Mouse (Mus musculus) CH12.LX (cell line): Measurements from ENCODE around the gene Hmgcs1. TPM values are rescaled to one million over a fixed set of nuclear protein-coding genes. Genes with fewer than 3 reads are reported as not detected.

ENCODE experiments used
- DNase-seq: peaks from one replicate; pipeline ENCODE4 v3.0.0-alpha.2; 2013; ENCODE audit errors: extremely low read depth
- H3K27ac ChIP-seq: 2 replicates; pipeline ENCODE4 v1.5.1; 2012; ENCODE audit warnings: low read depth, mild to moderate bottlenecking, control low read depth, moderate library complexity; ENCODE audit not compliant: insufficient read depth
- H3K27me3 ChIP-seq: replicated peaks from 2 replicates; pipeline ENCODE3; 2012; ENCODE audit warnings: inconsistent platforms
- H3K36me3 ChIP-seq, 2 experiments: replicated peaks in 1 of 2; 2 replicates each; pipeline versions ENCODE3 to v1.6.1; 2012; ENCODE audit warnings: inconsistent platforms in 1 of 2, low read length in 1 of 2, mild to moderate bottlenecking in 1 of 2, mixed read lengths in 1 of 2, moderate library complexity in 1 of 2; ENCODE audit not compliant: control insufficient read depth in 1 of 2, insufficient read depth in 1 of 2
- H3K4me1 ChIP-seq, 2 experiments: 2 replicates each; pipeline ENCODE4 v1.6.1; 2012; ENCODE audit warnings: inconsistent platforms in 1 of 2, moderate library complexity in 1 of 2; ENCODE audit not compliant: insufficient read depth in 2 of 2, control insufficient read depth in 1 of 2
- H3K4me2 ChIP-seq: 2 replicates; pipeline ENCODE4 v1.6.1; 2012; ENCODE audit warnings: low read depth, mild to moderate bottlenecking, control low read depth; ENCODE audit not compliant: poor library complexity, insufficient read depth, severe bottlenecking
- H3K4me3 ChIP-seq, 3 experiments: fragments of 150-350 bp in 1 of 3; sonication (generic) in 1 of 3; replicated peaks in 1 of 3; 2 replicates each; pipeline versions ENCODE3 to v1.5.1; 2011 to 2012; ENCODE audit warnings: low read depth in 2 of 3, low read length in 2 of 3, mild to moderate bottlenecking in 2 of 3, moderate library complexity in 2 of 3, control low read depth in 1 of 3, improper control_type of control experiment in 1 of 3, inconsistent platforms in 1 of 3, mixed read lengths in 1 of 3; ENCODE audit not compliant: poor library complexity in 1 of 3
- H3K79me2 ChIP-seq: replicated peaks from 2 replicates; pipeline ENCODE4 v1.6.1; 2012; ENCODE audit warnings: mild to moderate bottlenecking, moderate library complexity; ENCODE audit not compliant: control insufficient read depth, poor library complexity, insufficient read depth, severe bottlenecking; ENCODE audit errors: extremely low read depth
- H3K9ac ChIP-seq: 2 replicates; pipeline ENCODE4 v1.6.1; 2012; ENCODE audit warnings: low read depth, mild to moderate bottlenecking, control low read depth, moderate library complexity; ENCODE audit not compliant: insufficient read depth
- H3K9me3 ChIP-seq: replicated peaks from 2 replicates; pipeline ENCODE3; 2012; ENCODE audit warnings: low read length, inconsistent platforms, mixed read lengths
- CHD2 ChIP-seq: IDR thresholded peaks from 2 replicates; pipeline ENCODE4 v1.6.1; 2011; ENCODE audit warnings: low read length, improper control_type of control experiment
- CTCF ChIP-seq, 2 experiments: IDR thresholded peaks in 1 of 2; conservative IDR thresholded peaks in 1 of 2; 2 replicates each; pipeline ENCODE4 v1.5.1; 2011 to 2012; ENCODE audit warnings: low read depth in 2 of 2, low read length in 2 of 2, improper control_type of control experiment in 1 of 2, inconsistent platforms in 1 of 2, mild to moderate bottlenecking in 1 of 2, moderate library complexity in 1 of 2
- E2F4 ChIP-seq: IDR thresholded peaks from 2 replicates; pipeline ENCODE4 v1.6.1; 2011; ENCODE audit warnings: low read depth, low read length, improper control_type of control experiment; ENCODE audit not compliant: insufficient replicate concordance
- EP300 ChIP-seq: IDR thresholded peaks from 2 replicates; pipeline ENCODE4 v1.6.1; 2011; ENCODE audit warnings: low read length, improper control_type of control experiment
- GABPA ChIP-seq: IDR thresholded peaks from 2 replicates; pipeline ENCODE4 v1.6.1; 2012; ENCODE audit warnings: low read depth, low read length, improper control_type of control experiment, inconsistent platforms; ENCODE audit not compliant: insufficient replicate concordance
- IRF4 ChIP-seq: IDR thresholded peaks from 2 replicates; pipeline ENCODE4 v1.6.1; 2014; ENCODE audit warnings: low read depth, mild to moderate bottlenecking, inconsistent platforms, low read length, improper control_type of control experiment
- MAFK ChIP-seq: IDR thresholded peaks from 2 replicates; pipeline ENCODE4 v1.6.1; 2011; ENCODE audit warnings: low read length, improper control_type of control experiment; ENCODE audit not compliant: insufficient replicate concordance
- MAX ChIP-seq: IDR thresholded peaks from 2 replicates; pipeline ENCODE4 v1.6.1; 2011; ENCODE audit warnings: low read length, improper control_type of control experiment
- MAZ ChIP-seq: IDR thresholded peaks from 2 replicates; pipeline ENCODE4 v1.6.1; 2012; ENCODE audit warnings: low read depth, mild to moderate bottlenecking, inconsistent platforms, low read length, improper control_type of control experiment, moderate library complexity
- MYC ChIP-seq: IDR thresholded peaks from 2 replicates; pipeline ENCODE4 v1.6.1; 2011; ENCODE audit warnings: low read depth, mild to moderate bottlenecking, improper control_type of control experiment, low read length
- NELFE ChIP-seq: IDR thresholded peaks from 2 replicates; pipeline ENCODE4 v1.6.1; 2011; ENCODE audit warnings: low read depth, low read length, improper control_type of control experiment
- RAD21 ChIP-seq: IDR thresholded peaks from 2 replicates; pipeline ENCODE4 v1.6.1; 2011; ENCODE audit warnings: low read depth, mild to moderate bottlenecking, low read length, improper control_type of control experiment, moderate library complexity
- RCOR1 ChIP-seq: conservative IDR thresholded peaks from 2 replicates; pipeline ENCODE4 v1.6.1; 2012; ENCODE audit warnings: low read depth, mild to moderate bottlenecking, inconsistent platforms, low read length, improper control_type of control experiment
- SMC3 ChIP-seq: IDR thresholded peaks from 2 replicates; pipeline ENCODE4 v1.6.1; 2011; ENCODE audit warnings: low read depth, low read length, improper control_type of control experiment
- TBP ChIP-seq: conservative IDR thresholded peaks from 2 replicates; pipeline ENCODE4 v1.6.1; 2011; ENCODE audit warnings: low read depth, low read length, improper control_type of control experiment
- USF2 ChIP-seq: conservative IDR thresholded peaks from 2 replicates; pipeline ENCODE4 v1.6.1; 2011; ENCODE audit warnings: low read depth, low read length, improper control_type of control experiment
- ZC3H11A ChIP-seq: IDR thresholded peaks from 2 replicates; pipeline ENCODE4 v1.6.1; 2012; ENCODE audit warnings: low read depth, mild to moderate bottlenecking, inconsistent platforms, low read length, improper control_type of control experiment
- ZKSCAN1 ChIP-seq: IDR thresholded peaks from 2 replicates; pipeline ENCODE4 v1.6.1; 2012; ENCODE audit warnings: low read depth, inconsistent platforms, low read length, improper control_type of control experiment, borderline replicate concordance
- ZMIZ1 ChIP-seq: IDR thresholded peaks from 2 replicates; pipeline ENCODE4 v1.6.1; 2012; ENCODE audit warnings: low read depth, mild to moderate bottlenecking, inconsistent platforms, low read length, improper control_type of control experiment
- ZNF384 ChIP-seq: IDR thresholded peaks from 2 replicates; pipeline ENCODE4 v1.6.1; 2012; ENCODE audit warnings: low read depth, low read length, improper control_type of control experiment, inconsistent platforms
- dilution Hi-C: fragments of 300-500 bp; cut with MboI; formaldehyde crosslinking; loops from 2 replicates; pipeline ENCODE4 v1.14.3; 2020; ENCODE audit warnings: low sequenced_read_pairs; ENCODE audit not compliant: extremely low pct_unique_long_range_greater_than_20kb, extremely low pct_ligation_motif_present
- in situ Hi-C: fragments of 300-500 bp; cut with MboI; formaldehyde crosslinking; loops from 3 replicates; pipeline ENCODE4 v1.14.3; 2019; ENCODE audit warnings: low sequenced_read_pairs, low pct_ligation_motif_present, low pct_unique_long_range_greater_than_20kb, mixed read lengths
- polyA plus RNA-seq: library from polyadenylated mRNA; unstranded; fragments of >175 nt; gene quantifications from 2 replicates; pipeline ENCODE4 v1.2.1, GENCODE M21; 2012; ENCODE audit warnings: low read depth; ENCODE audit not compliant: insufficient read length
- total RNA-seq, 2 experiments: library from RNA; depleted of rRNA; stranded (reverse); fragments of 300-350 nt in 1 of 2; fragments of >200 nt in 1 of 2; gene quantifications; 2 replicates each; pipeline ENCODE4 v1.2.3; 2012 to 2014

Hmgcs1 gene
- total and polyA plus RNA-seq, 3 experiments, result 57.6 to 225 (median 119) TPM

GRCm38 (mm10) chr13:119640504-119640903, 49.7 kb upstream of the Hmgcs1 start:
- no peak overlapping the region; the same call in 1 of the 2 replicates for H3K9ac ChIP-seq
- peak; percentile 70 for DNase-seq
- peaks cover 0 to 6% of the 10 kb centered on the region in 2 experiments; a peak in 1 of 4 replicates for H3K4me1 ChIP-seq
- H3K27me3 ChIP-seq, result no peaks in the 10 kb centered on the region
- H3K9me3 ChIP-seq, result no peaks in the 10 kb centered on the region
- dilution Hi-C loops, result no loop called here
- no peak overlapping the region; the same call in 1 of the 2 replicates for H3K4me2 ChIP-seq
- no peaks in the 10 kb centered on the region for H3K79me2 ChIP-seq
- TF ChIP-seq EP300 (no peak), RAD21 (peak; percentile 81), CTCF (conservative IDR thresholded peaks at IDR 0.05 in 1 of 2, IDR thresholded peaks at IDR 0.05 in 1 of 2; ENCODE audit: low read depth in 2 of 2, low read length in 2 of 2) (peak; percentile 45 to 86), SMC3 (peak; percentile 61), ZNF384 (peak; percentile 99), GABPA (no peak)
- TF ChIP-seq, all 38 proteins: peak for 4
- Histone ChIP-seq H3K27ac (no peak overlapping the region), H3K4me3 (no peak overlapping the region), H3K36me3 (no peaks in the 10 kb centered on the region)
- in situ Hi-C loops, result no loop called here

- H3K36me3 ChIP-seq, result no peaks in the 10 kb centered on the region
- H3K4me2 ChIP-seq, result no peak overlapping the region
- no peak for DNase-seq
- H3K79me2 ChIP-seq, result no peaks in the 10 kb centered on the region
- no peak overlapping the region for H3K4me3 ChIP-seq
- H3K27ac ChIP-seq, result no peak overlapping the region
- TF ChIP-seq EP300 (no peak), MYC (no peak)
- H3K9me3 ChIP-seq, result no peaks in the 10 kb centered on the region
- dilution Hi-C loops (no loop called here), in situ Hi-C loops (no loop called here)
- no peaks in the 10 kb centered on the region for H3K27me3 ChIP-seq
- H3K4me1 ChIP-seq, result peaks cover 0 to 6% of the 10 kb centered on the region in 2 experiments; a peak in 1 of 4 replicates
- H3K9ac ChIP-seq, result no peak overlapping the region
Measured at GRCm38 (mm10) chr13:119641145-119641544, 49.0 kb upstream of the Hmgcs1 start.

GRCm38 (mm10) chr13:119644769-119645168, 45.4 kb upstream of the Hmgcs1 start:
- H3K79me2 ChIP-seq, result no peaks in the 10 kb centered on the region
- no peak for TF ChIP-seq E2F4
- no peak for TF ChIP-seq USF2
- TF ChIP-seq MAZ, result no peak
- no peak for TF ChIP-seq ZC3H11A
- no peak for TF ChIP-seq MAX
- no peak for TF ChIP-seq RAD21
- no peak for TF ChIP-seq MAFK
- TF ChIP-seq RCOR1, result no peak
- no peak for TF ChIP-seq NELFE
- TF ChIP-seq IRF4, result no peak
- TF ChIP-seq CHD2, result no peak
- TF ChIP-seq ZKSCAN1, result no peak
- no peak for TF ChIP-seq ZMIZ1
- TF ChIP-seq EP300, result no peak
- TF ChIP-seq MYC, result no peak
- TF ChIP-seq TBP, result no peak
- no peak for TF ChIP-seq CTCF (conservative IDR thresholded peaks at IDR 0.05 in 1 of 2, IDR thresholded peaks at IDR 0.05 in 1 of 2; ENCODE audit: low read depth in 2 of 2, low read length in 2 of 2)
- no peak for TF ChIP-seq SMC3
- dilution Hi-C loops, result no loop called here
- no peak for DNase-seq
- no peak overlapping the region for H3K9ac ChIP-seq
- no peak overlapping the region for H3K27ac ChIP-seq
- H3K4me2 ChIP-seq, result no peak overlapping the region
- H3K9me3 ChIP-seq, result no peaks in the 10 kb centered on the region
- H3K27me3 ChIP-seq, result no peaks in the 10 kb centered on the region
- peaks cover 0 to 6% of the 10 kb centered on the region in 2 experiments; a peak in 1 of 4 replicates for H3K4me1 ChIP-seq
- H3K36me3 ChIP-seq, result no peaks in the 10 kb centered on the region
- H3K4me3 ChIP-seq, result no peak overlapping the region
- in situ Hi-C loops, result no loop called here
